Mouse (Mus musculus) G1E (cell line): ENCODE data around the gene Wwp2.

Source experiments
- CTCF ChIP-seq: IDR thresholded peaks from 2 replicates; pipeline ENCODE4 v1.5.1; 2012; ENCODE audit warnings: low read depth, low read length, inconsistent platforms, mixed read lengths
- GATA1 ChIP-seq: IDR thresholded peaks from 2 replicates; pipeline ENCODE4 v1.6.1; 2012; ENCODE audit warnings: borderline replicate concordance, low read length, inconsistent platforms, mixed read lengths
- GATA2 ChIP-seq: IDR thresholded peaks from 2 replicates; pipeline ENCODE4 v1.6.1; 2012; ENCODE audit warnings: low read depth, low read length, inconsistent platforms, borderline replicate concordance
- POLR2AphosphoS5 ChIP-seq: IDR thresholded peaks from 2 replicates; pipeline ENCODE4 v1.6.1; 2012; ENCODE audit warnings: low read depth, low read length, inconsistent platforms; ENCODE audit not compliant: insufficient replicate concordance
- TAL1 ChIP-seq: conservative IDR thresholded peaks from 2 replicates; pipeline ENCODE4 v1.6.1; 2012; ENCODE audit warnings: low read depth, low read length, inconsistent platforms, mixed read lengths

- no peak for TF ChIP-seq CTCF
- no peak for TF ChIP-seq POLR2AphosphoS5
- TF ChIP-seq GATA1 = no peak
- no peak for TF ChIP-seq TAL1
- TF ChIP-seq GATA2 = no peak
Measured at GRCm38 (mm10) chr8:107484956-107485355, 48.8 kb downstream of the Wwp2 start.
